Mouse (Mus musculus) stomach, postnatal 0 days (tissue): ENCODE measurements around the gene Sgpp1. TPM values are rescaled to one million over a fixed set of nuclear protein-coding genes. Genes with fewer than 3 reads are reported as not detected.
"Not testable (repeated sequence)": the region's sequence is repeated elsewhere in the genome, so short reads cannot be mapped to it uniquely, and the experiment has no call there.

Experiments used
- ATAC-seq: fragments of 200-750 bp; cut with Nextera tagmentation; 2 replicates; pipeline ENCODE4 v1.8.0; 2017; ENCODE audit not compliant: low FRiP score, low TSS enrichment
- DNase-seq: peaks from one replicate; pipeline ENCODE4 v3.0.0-alpha.2; 2016; ENCODE audit warnings: low spot score
- H3K27ac ChIP-seq: fragments of 300-500 bp; sonication (generic); replicated peaks from 2 replicates; pipeline ENCODE4 v1.5.1; 2014; ENCODE audit warnings: mild to moderate bottlenecking, control low read depth
- H3K27me3 ChIP-seq: fragments of 300-500 bp; sonication (generic); 2 replicates; pipeline ENCODE4 v1.6.1; 2014; ENCODE audit warnings: low read length; ENCODE audit not compliant: control insufficient read depth, insufficient read depth
- H3K36me3 ChIP-seq: fragments of 300-500 bp; sonication (generic); 2 replicates; pipeline ENCODE4 v1.6.1; 2014; ENCODE audit warnings: low read length, mixed read lengths; ENCODE audit not compliant: control insufficient read depth, insufficient read depth
- H3K4me1 ChIP-seq: fragments of 300-500 bp; sonication (generic); replicated peaks from 2 replicates; pipeline ENCODE4 v1.6.1; 2014; ENCODE audit warnings: antibody characterized with exemption; ENCODE audit not compliant: control insufficient read depth, insufficient read depth
- H3K4me2 ChIP-seq: fragments of 300-500 bp; sonication (generic); replicated peaks from 2 replicates; pipeline ENCODE4 v1.6.1; 2014; ENCODE audit warnings: low read depth, mild to moderate bottlenecking, control low read depth, moderate library complexity
- H3K4me3 ChIP-seq: fragments of 300-500 bp; sonication (generic); 2 replicates; pipeline ENCODE4 v1.5.1; 2014; ENCODE audit warnings: low read depth, low read length, control low read depth
- H3K9ac ChIP-seq: fragments of 300-500 bp; sonication (generic); 2 replicates; pipeline ENCODE4 v1.6.1; 2014; ENCODE audit warnings: mild to moderate bottlenecking, low read length, control low read depth, mixed read lengths
- H3K9me3 ChIP-seq: fragments of 300-500 bp; sonication (generic); 2 replicates; pipeline ENCODE4 v1.6.1; 2016; ENCODE audit warnings: low read length; ENCODE audit not compliant: control insufficient read depth
- CTCF ChIP-seq: IDR thresholded peaks from 2 replicates; pipeline ENCODE4 v1.5.1; 2016; ENCODE audit warnings: antibody characterized with exemption, low read depth, mild to moderate bottlenecking, moderate library complexity
- EP300 ChIP-seq: optimal IDR thresholded peaks from 2 replicates; pipeline ENCODE3; 2016; ENCODE audit warnings: antibody characterized with exemption
- WGBS: fragments of 180-500 bp; shearing (Covaris S2); extraction: QIAGEN DNeasy Blood & Tissue Kit; methylation state at CpG from one replicate; pipeline ENCODE4 v1.1.7; 2014; 5-methylcytosine and 5-hydroxymethylcytosine counted together
- polyA plus RNA-seq: library from polyadenylated mRNA; unstranded; fragments of >200 nt; fragmentation: Nextera tagmentation; extraction: Ambion mirVana; gene quantifications from 2 replicates; pipeline ENCODE4 v1.2.1, GENCODE M21; 2015

The Sgpp1 gene
- polyA plus RNA-seq, 1 experiment from 2014 or later, result 31.8 TPM

- 86% methylated on average over 14 of the region's 14 CpGs for WGBS
- DNase-seq (no peak), ATAC-seq (no peak)
- no peaks in the 10 kb centered on the region for H3K36me3 ChIP-seq
- H3K27me3 ChIP-seq, result no peaks in the 10 kb centered on the region
- H3K9ac ChIP-seq, result no peak overlapping the region
- no peak overlapping the region for H3K4me2 ChIP-seq
- no peak overlapping the region for H3K27ac ChIP-seq
- no peak for TF ChIP-seq CTCF
- TF ChIP-seq EP300, result no peak
- no peaks in the 10 kb centered on the region for H3K9me3 ChIP-seq
- peaks cover 3% of the 10 kb centered on the region; the same call in 1 of the 2 replicates for H3K4me1 ChIP-seq
- no peak overlapping the region for H3K4me3 ChIP-seq
Observed at GRCm38 (mm10) chr12:75724621-75725324, 10.8 kb downstream of the Sgpp1 start.

GRCm38 (mm10) chr12:75723839-75724463 is 11.6 kb downstream of the Sgpp1 start:
- Histone ChIP-seq H3K27me3 (no peaks in the 10 kb centered on the region), H3K4me1 (peaks cover 3% of the 10 kb centered on the region; the same call in 1 of the 2 replicates), H3K36me3 (no peaks in the 10 kb centered on the region), H3K4me2 (no peak overlapping the region), H3K9ac (no peak overlapping the region), H3K27ac (no peak overlapping the region), H3K9me3 (no peaks in the 10 kb centered on the region), H3K4me3 (no peak overlapping the region)
- WGBS, result 69% methylated on average over 11 of the region's 11 CpGs
- TF ChIP-seq EP300, result no peak
- ATAC-seq (peak; percentile 65; the same call in 1 of the 2 replicates), DNase-seq (peak; percentile 41)

DNA sequence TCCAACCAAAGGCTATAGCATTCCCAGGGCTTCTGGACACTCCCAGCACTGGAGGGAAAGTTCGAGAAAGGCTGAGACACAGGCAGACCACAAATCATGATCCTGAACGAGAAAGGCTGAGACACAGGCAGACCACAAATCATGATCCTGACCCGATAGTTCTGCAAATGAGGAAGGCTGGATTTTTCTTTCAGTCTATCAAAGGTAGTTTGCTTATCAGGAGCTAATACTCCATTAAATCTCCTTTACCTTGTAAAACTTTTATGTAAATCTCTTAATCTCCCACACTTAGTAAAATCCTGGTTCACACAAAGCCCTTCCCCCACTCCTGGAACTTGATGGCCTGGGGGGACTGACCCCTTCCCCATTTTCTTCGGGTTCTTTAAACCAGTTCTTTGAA is 13.6 kb downstream of the Sgpp1 start:
- Histone ChIP-seq H3K27me3 (no peaks in the 10 kb centered on the region), H3K27ac (no peak overlapping the region), H3K36me3 (no peaks in the 10 kb centered on the region), H3K4me1 (no peaks in the 10 kb centered on the region), H3K4me3 (no peak overlapping the region), H3K9ac (no peak overlapping the region), H3K9me3 (no peaks in the 10 kb centered on the region), H3K4me2 (no peak overlapping the region)
- DNase-seq, result no peak
- no peak for TF ChIP-seq CTCF
- ATAC-seq, result no peak
- 22% methylated on average over 4 of the region's 4 CpGs for WGBS

GRCm38 (mm10) chr12:75721006-75721405 is 14.5 kb downstream of the Sgpp1 start:
- no peak for TF ChIP-seq EP300
- no peak for TF ChIP-seq CTCF
- no peaks in the 10 kb centered on the region for H3K27me3 ChIP-seq
- DNase-seq (no peak), ATAC-seq (no peak)
- H3K9ac ChIP-seq, result no peak overlapping the region
- no peak overlapping the region for H3K27ac ChIP-seq
- H3K4me1 ChIP-seq, result no peaks in the 10 kb centered on the region
- no peaks in the 10 kb centered on the region for H3K9me3 ChIP-seq
- peaks cover 4% of the 10 kb centered on the region; the same call in 1 of the 2 replicates for H3K36me3 ChIP-seq
- H3K4me2 ChIP-seq, result no peak overlapping the region
- no peak overlapping the region for H3K4me3 ChIP-seq
- 74% methylated on average over 9 of the region's 9 CpGs for WGBS

GRCm38 (mm10) chr12:75713596-75713995 is 21.9 kb downstream of the Sgpp1 start:
- no peaks in the 10 kb centered on the region for H3K27me3 ChIP-seq
- WGBS, result 63% methylated on average over 9 of the region's 9 CpGs
- ATAC-seq, result no peak

GRCm38 (mm10) chr12:75712905-75713304 is 22.6 kb downstream of the Sgpp1 start:
- not testable (repeated sequence) for DNase-seq, H3K27me3 ChIP-seq, H3K36me3 ChIP-seq, H3K27ac ChIP-seq, H3K4me1 ChIP-seq, H3K9ac ChIP-seq, H3K4me2 ChIP-seq, ATAC-seq, H3K9me3 ChIP-seq, H3K4me3 ChIP-seq
- WGBS, result 94% methylated on average over 7 of the region's 7 CpGs

More at GRCm38 (mm10) chr12:75713596-75713995, 21.9 kb downstream of the Sgpp1 start:
- Histone ChIP-seq H3K4me3 (no peak overlapping the region), H3K27ac (no peak overlapping the region), H3K4me2 (no peak overlapping the region), H3K36me3 (peaks cover 5% of the 10 kb centered on the region; the same call in 1 of the 2 replicates), H3K9ac (no peak overlapping the region), H3K4me1 (no peaks in the 10 kb centered on the region), H3K9me3 (no peaks in the 10 kb centered on the region)
- TF ChIP-seq CTCF, result no peak
- TF ChIP-seq EP300, result no peak
- DNase-seq, result no peak
